Mouse (Mus musculus) liver, adult 2 months (tissue): ENCODE data around the gene Phf5a.

Source experiments
- CTCF ChIP-seq: fragments of 200-500 bp; IDR thresholded peaks from 2 replicates; pipeline ENCODE4 v1.5.1; 2011; ENCODE audit warnings: low read depth, low read length, control low read depth
- POLR2A ChIP-seq: fragments of 200-500 bp; IDR thresholded peaks from 2 replicates; pipeline ENCODE4 v1.6.1; 2011; ENCODE audit warnings: low read length, control low read depth; ENCODE audit not compliant: insufficient read depth; ENCODE audit errors: extremely low read depth

- TF ChIP-seq POLR2A = no peak
- no peak for TF ChIP-seq CTCF
Observed at GRCm38 (mm10) chr15:81898751-81899150, 27.0 kb upstream of the Phf5a start.
